Mouse (Mus musculus) forebrain, embryonic 16.5 days (tissue): ENCODE data around the gene Mpzl2. TPM values are rescaled to one million over a fixed set of nuclear protein-coding genes. Genes with fewer than 3 reads are reported as not detected.

ENCODE experiments used
- ATAC-seq: fragments of 200-750 bp; cut with Nextera tagmentation; 2 replicates; pipeline ENCODE4 v1.8.0; 2017; ENCODE audit warnings: mild to moderate bottlenecking, moderate library complexity
- H3K27ac ChIP-seq: fragments of 300-500 bp; sonication (generic); 2 replicates; pipeline ENCODE4 v1.5.1; 2014; ENCODE audit warnings: low read length, control low read depth
- H3K27me3 ChIP-seq: fragments of 300-500 bp; sonication (generic); replicated peaks from 2 replicates; pipeline ENCODE4 v1.6.1; 2014; ENCODE audit warnings: low read length; ENCODE audit not compliant: control insufficient read depth, insufficient read depth
- H3K36me3 ChIP-seq: fragments of 300-500 bp; sonication (generic); 2 replicates; pipeline ENCODE4 v1.6.1; 2014; ENCODE audit not compliant: control insufficient read depth, insufficient read depth
- H3K4me1 ChIP-seq: fragments of 300-500 bp; sonication (generic); replicated peaks from 2 replicates; pipeline ENCODE4 v1.6.1; 2014; ENCODE audit warnings: low read length; ENCODE audit not compliant: control insufficient read depth, insufficient read depth
- H3K4me2 ChIP-seq: fragments of 300-500 bp; sonication (generic); 2 replicates; pipeline ENCODE4 v1.6.1; 2014; ENCODE audit warnings: mild to moderate bottlenecking, low read length, control low read depth
- H3K4me3 ChIP-seq: fragments of 300-500 bp; sonication (generic); replicated peaks from 2 replicates; pipeline ENCODE4 v1.5.1; 2014; ENCODE audit warnings: mild to moderate bottlenecking, low read length, control low read depth
- H3K9ac ChIP-seq: fragments of 300-500 bp; sonication (generic); replicated peaks from 2 replicates; pipeline ENCODE4 v1.6.1; 2014; ENCODE audit warnings: low read depth, low read length, control low read depth
- H3K9me3 ChIP-seq: fragments of 300-500 bp; sonication (generic); 2 replicates; pipeline ENCODE4 v1.6.1; 2016; ENCODE audit warnings: low read length; ENCODE audit not compliant: control insufficient read depth
- WGBS: fragments of 180-500 bp; shearing (Covaris S2); extraction: QIAGEN DNeasy Blood & Tissue Kit; methylation state at CpG from one replicate; pipeline ENCODE4 v1.1.7; 2014; 5-methylcytosine and 5-hydroxymethylcytosine counted together
- polyA plus RNA-seq: library from polyadenylated mRNA; unstranded; fragments of >200 nt; fragmentation: Nextera tagmentation; extraction: Ambion mirVana; gene quantifications from 2 replicates; pipeline ENCODE4 v1.2.1, GENCODE M21; 2015

Mpzl2 gene
- polyA plus RNA-seq, 1 experiment from 2014 or later, result 0.38 TPM

GRCm38 (mm10) chr9:45042056-45042720, 2.6 kb downstream of the Mpzl2 start:
- Histone ChIP-seq H3K36me3 (no peaks in the 10 kb centered on the region), H3K4me3 (no peak overlapping the region), H3K27me3 (peaks cover 45% of the 10 kb centered on the region), H3K9ac (no peak overlapping the region), H3K9me3 (no peaks in the 10 kb centered on the region), H3K4me2 (no peak overlapping the region), H3K4me1 (no peaks in the 10 kb centered on the region), H3K27ac (no peak overlapping the region)
- WGBS, result 4% methylated on average over 20 of the region's 20 CpGs
- no peak for ATAC-seq

- H3K27ac ChIP-seq, result no peak overlapping the region
- H3K4me1 ChIP-seq, result no peaks in the 10 kb centered on the region
- H3K9me3 ChIP-seq, result no peaks in the 10 kb centered on the region
- no peak for ATAC-seq
- H3K4me2 ChIP-seq, result no peak overlapping the region
- WGBS, result under 1% methylated on average over 10 of the region's 10 CpGs
- H3K36me3 ChIP-seq, result no peaks in the 10 kb centered on the region
- peaks cover 49% of the 10 kb centered on the region for H3K27me3 ChIP-seq
- H3K4me3 ChIP-seq, result no peak overlapping the region
- no peak overlapping the region for H3K9ac ChIP-seq
Measured at GRCm38 (mm10) chr9:45042947-45043346, 3.3 kb downstream of the Mpzl2 start.

GRCm38 (mm10) chr9:45046973-45047372, 7.4 kb downstream of the Mpzl2 start:
- ATAC-seq, result no peak
- Histone ChIP-seq H3K36me3 (no peaks in the 10 kb centered on the region), H3K4me3 (no peak overlapping the region), H3K4me2 (no peak overlapping the region), H3K27me3 (peaks cover 31% of the 10 kb centered on the region), H3K4me1 (no peaks in the 10 kb centered on the region), H3K9ac (no peak overlapping the region), H3K27ac (no peak overlapping the region), H3K9me3 (no peaks in the 10 kb centered on the region)
- 91% methylated on average over 16 of the region's 16 CpGs for WGBS

GRCm38 (mm10) chr9:45048511-45048910, 8.9 kb downstream of the Mpzl2 start:
- H3K27me3 ChIP-seq, result peaks cover 25% of the 10 kb centered on the region
- no peak overlapping the region for H3K9ac ChIP-seq
- no peaks in the 10 kb centered on the region for H3K9me3 ChIP-seq
- no peaks in the 10 kb centered on the region for H3K36me3 ChIP-seq
- no peak overlapping the region for H3K27ac ChIP-seq
- H3K4me3 ChIP-seq, result no peak overlapping the region
- H3K4me1 ChIP-seq, result no peaks in the 10 kb centered on the region
- H3K4me2 ChIP-seq, result no peak overlapping the region
- no peak for ATAC-seq
- WGBS, result 19% methylated on average over 4 of the region's 4 CpGs

GRCm38 (mm10) chr9:45049731-45050130, 10.1 kb downstream of the Mpzl2 start:
- no peak for ATAC-seq
- Histone ChIP-seq H3K4me3 (no peak overlapping the region), H3K27me3 (peaks cover 20% of the 10 kb centered on the region), H3K36me3 (no peaks in the 10 kb centered on the region), H3K9me3 (no peaks in the 10 kb centered on the region), H3K4me2 (no peak overlapping the region), H3K27ac (no peak overlapping the region), H3K4me1 (no peaks in the 10 kb centered on the region), H3K9ac (no peak overlapping the region)
- 82% methylated on average over 1 of the region's 1 CpGs for WGBS

GRCm38 (mm10) chr9:45050301-45050700, 10.7 kb downstream of the Mpzl2 start:
- Histone ChIP-seq H3K27me3 (peaks cover 20% of the 10 kb centered on the region), H3K36me3 (no peaks in the 10 kb centered on the region), H3K9me3 (no peaks in the 10 kb centered on the region), H3K4me3 (no peak overlapping the region), H3K9ac (no peak overlapping the region), H3K27ac (no peak overlapping the region), H3K4me1 (no peaks in the 10 kb centered on the region), H3K4me2 (no peak overlapping the region)
- WGBS, result 88% methylated on average over 2 of the region's 2 CpGs
- no peak for ATAC-seq

GRCm38 (mm10) chr9:45055082-45055713, 15.6 kb downstream of the Mpzl2 start, which contains the start of gene Mpzl3:
Gene Mpzl3 (plus strand): TSS chr9:45055186.
- Histone ChIP-seq H3K27ac (peak within 1 kb of the TSS; percentile 99), H3K9me3 (no peaks in the 10 kb centered on the region), H3K4me1 (no peaks in the 10 kb centered on the region), H3K4me3 (peak within 1 kb of the TSS; percentile 93), H3K4me2 (peak within 1 kb of the TSS; percentile 84), H3K9ac (peak within 1 kb of the TSS; percentile 78), H3K27me3 (peaks cover 37% of the 10 kb centered on the region), H3K36me3 (no peaks in the 10 kb centered on the region)
- WGBS, result under 1% methylated on average over 33 of the region's 33 CpGs
- ATAC-seq, result peak; percentile 98

- no peaks in the 10 kb centered on the region for H3K4me1 ChIP-seq
- H3K4me2 ChIP-seq, result no peak overlapping the region
- H3K36me3 ChIP-seq, result no peaks in the 10 kb centered on the region
- no peak overlapping the region for H3K27ac ChIP-seq
- 59% methylated on average over 5 of the region's 5 CpGs for WGBS
- no peak overlapping the region for H3K9ac ChIP-seq
- H3K4me3 ChIP-seq, result no peak overlapping the region
- H3K9me3 ChIP-seq, result no peaks in the 10 kb centered on the region
- peaks cover 25% of the 10 kb centered on the region for H3K27me3 ChIP-seq
- ATAC-seq, result no peak
Measured at GRCm38 (mm10) chr9:45058304-45058940, 18.8 kb downstream of the Mpzl2 start.

- 40% methylated on average over 7 of the region's 7 CpGs for WGBS
- Histone ChIP-seq H3K9me3 (no peaks in the 10 kb centered on the region), H3K27me3 (peaks cover 24% of the 10 kb centered on the region), H3K27ac (no peak overlapping the region), H3K4me2 (no peak overlapping the region), H3K4me1 (no peaks in the 10 kb centered on the region), H3K4me3 (no peak overlapping the region), H3K36me3 (no peaks in the 10 kb centered on the region), H3K9ac (no peak overlapping the region)
- ATAC-seq, result no peak
Measured at GRCm38 (mm10) chr9:45060151-45060550, 20.6 kb downstream of the Mpzl2 start.
